25 mouse cellular contexts compared by ENCODE assay signal in genomic region chr17:29510691-29511090, GRCm38 (mm10). TPM values are rescaled to one million over a fixed set of nuclear protein-coding genes. Genes with fewer than 3 reads are reported as not detected.
DNase-seq lines count a peak whose midpoint lies in the region; ATAC-seq lines count a peak whose summit lies in the region.
"Had no signal": no experiment of that assay in that cellular context is flagged by ENCODE, and none has a peak within 500 bp of the region (broad histone marks: within the 10 kb centered on the region; RNA-seq: fewer than 3 reads in every experiment).

No protein-coding gene starts in this region.

- H3K9me3 ChIP-seq in liver, embryonic 15.5 days (replicated peaks): no peaks in the 10 kb centered on the region
- H3K9me3 ChIP-seq in forebrain, embryonic 15.5 days: no peaks in the 10 kb centered on the region
- H3K9me3 ChIP-seq: hindbrain, embryonic 15.5 days; kidney, embryonic 15.5 days; midbrain, embryonic 10.5 days had no signal

- ATAC-seq in liver, embryonic 15.5 days (ENCODE audit: insufficient read depth): no peak
- ATAC-seq in neutrophil, adult 5-6 weeks (ENCODE audit: extremely low read depth, insufficient number of reproducible peaks, low FRiP score, poor library complexity, severe bottlenecking): peak; percentile 84
- no peak for ATAC-seq in forebrain, embryonic 15.5 days (replicated peaks)
- ATAC-seq: forebrain, embryonic 16.5 days; intestine, embryonic 16.5 days had no signal

- H3K4me3 ChIP-seq in liver, embryonic 15.5 days (replicated peaks): no peak overlapping the region
- no peak overlapping the region for H3K4me3 ChIP-seq in forebrain, embryonic 15.5 days
- H3K4me3 ChIP-seq: hindbrain, embryonic 15.5 days; kidney, embryonic 15.5 days; midbrain, embryonic 10.5 days had no signal

- no peak overlapping the region for H3K4me2 ChIP-seq in liver, embryonic 15.5 days
- no peak overlapping the region for H3K4me2 ChIP-seq in forebrain, embryonic 15.5 days (replicated peaks)
- H3K4me2 ChIP-seq: hindbrain, embryonic 15.5 days; kidney, embryonic 15.5 days had no signal

- peaks cover 81% of the 10 kb centered on the region for H3K4me1 ChIP-seq in liver, embryonic 15.5 days (replicated peaks)
- no peaks in the 10 kb centered on the region for H3K4me1 ChIP-seq in forebrain, embryonic 15.5 days
- H3K4me1 ChIP-seq: hindbrain, embryonic 15.5 days had no signal

- no peaks in the 10 kb centered on the region for H3K36me3 ChIP-seq in liver, embryonic 15.5 days (replicated peaks)
- H3K36me3 ChIP-seq in forebrain, embryonic 15.5 days: no peaks in the 10 kb centered on the region
- H3K36me3 ChIP-seq: hindbrain, embryonic 15.5 days; kidney, embryonic 15.5 days; midbrain, embryonic 10.5 days had no signal

- DNase-seq in CD4-positive helper T cell, adult 2 months (ENCODE audit: low read depth, low spot score): peak; percentile 17
- DNase-seq in induced T-regulatory cell, adult 2 months (ENCODE audit: low read depth): peak; percentile 72
- DNase-seq in cerebellum, adult 9-11 months: no peak
- DNase-seq in lung, adult 18-20 months: no peak
- DNase-seq: cerebellum, adult 8-10 months; heart, postnatal 36 days; kidney, postnatal 4 days; lung, postnatal 14 days; thymus, postnatal 36 days had no signal

- WGBS in liver, embryonic 15.5 days (ENCODE audit: insufficient replicate concordance): 43% methylated on average over 8 of the region's 8 CpGs
- whole genome bisulfite sequencing in forebrain, embryonic 15.5 days: 79% methylated on average over 8 of the region's 8 CpGs

- H3K9ac ChIP-seq in liver, embryonic 15.5 days: 0 out of 2 replicates have a peak overlapping the region, but pooled peaks have one; percentile 31
- no peak overlapping the region for H3K9ac ChIP-seq in forebrain, embryonic 15.5 days (replicated peaks)
- H3K9ac ChIP-seq: hindbrain, embryonic 15.5 days; kidney, embryonic 15.5 days had no signal

- H3K27me3 ChIP-seq in liver, embryonic 15.5 days: no peaks in the 10 kb centered on the region
- no peaks in the 10 kb centered on the region for H3K27me3 ChIP-seq in forebrain, embryonic 15.5 days
- H3K27me3 ChIP-seq: hindbrain, embryonic 15.5 days; kidney, embryonic 15.5 days had no signal

- H3K27ac ChIP-seq in liver, embryonic 15.5 days (replicated peaks): peak overlapping the region; percentile 84
- no peak overlapping the region for H3K27ac ChIP-seq in forebrain, embryonic 15.5 days (replicated peaks)
- H3K27ac ChIP-seq: hindbrain, embryonic 15.5 days; kidney, embryonic 15.5 days; midbrain, embryonic 10.5 days had no signal

RNA-seq across cellular contexts. Expression of gene Pim1, which starts 20.1 kb away (rescaled TPM):
- 93.3 and 93.5 TPM in 2 replicates for polyA plus RNA-seq in liver, embryonic 15.5 days (2015; fragmentation: Nextera tagmentation; extraction: Ambion mirVana)
- total RNA-seq in neutrophil, adult 5-6 weeks (2017): 632 and 640 TPM in 2 replicates
- polyA plus RNA-seq in forebrain, embryonic 15.5 days (2015; fragmentation: Nextera tagmentation; extraction: Ambion mirVana): 15.6 and 17.7 TPM in 2 replicates

RNA-seq across cellular contexts. Expression of gene Gm17657, which starts 38.7 kb away (rescaled TPM):
- not detected in 2 replicates for polyA plus RNA-seq in liver, embryonic 15.5 days (2015; fragmentation: Nextera tagmentation; extraction: Ambion mirVana)
- not detected in 2 replicates for total RNA-seq in neutrophil, adult 5-6 weeks (2017)
- not detected in 2 replicates for polyA plus RNA-seq in forebrain, embryonic 15.5 days (2015; fragmentation: Nextera tagmentation; extraction: Ambion mirVana)
- total RNA-seq: adrenal gland, adult 18-20 months; common myeloid progenitor, adult 5-6 weeks; gastrocnemius, postnatal 4 days; heart, postnatal 36 days; layer of hippocampus, postnatal 10 days; midbrain, postnatal 0 days had no signal
- polyA plus RNA-seq: embryonic facial prominence, embryonic 11.5 days; forebrain, embryonic 16.5 days; heart, embryonic 14.5 days; hindbrain, embryonic 15.5 days; intestine, embryonic 16.5 days; kidney, embryonic 15.5 days; midbrain, embryonic 10.5 days; midbrain, postnatal 0 days; neural tube, embryonic 11.5 days had no signal

RNA-seq across cellular contexts. Expression of gene Tbc1d22b, which starts 38.9 kb away (rescaled TPM):
- 2.9 and 3.3 TPM in 2 replicates for polyA plus RNA-seq in liver, embryonic 15.5 days (2015; fragmentation: Nextera tagmentation; extraction: Ambion mirVana)
- 9.8 and 9.9 TPM in 2 replicates for total RNA-seq in neutrophil, adult 5-6 weeks (2017)
- polyA plus RNA-seq in forebrain, embryonic 15.5 days (2015; fragmentation: Nextera tagmentation; extraction: Ambion mirVana): 22.3 and 22.9 TPM in 2 replicates

RNA-seq across cellular contexts. Expression of gene Tmem217, which starts 41.5 kb away (rescaled TPM):
- 0.10 and 0.23 TPM in 2 replicates for polyA plus RNA-seq in liver, embryonic 15.5 days (2015; fragmentation: Nextera tagmentation; extraction: Ambion mirVana)
- not detected in 2 replicates for total RNA-seq in neutrophil, adult 5-6 weeks (2017)
- 1.3 and 1.6 TPM in 2 replicates for polyA plus RNA-seq in forebrain, embryonic 15.5 days (2015; fragmentation: Nextera tagmentation; extraction: Ambion mirVana)
- total RNA-seq: adrenal gland, adult 18-20 months; gastrocnemius, postnatal 4 days; heart, postnatal 36 days; layer of hippocampus, postnatal 10 days; midbrain, postnatal 0 days had no signal

Comparison
In these comparisons a context has a peak if more than half of its experiments do, and no peak if none do; other contexts are left out.
1. DNase-seq: peak in CD4-positive helper T cell, adult 2 months (single experiment) and induced T-regulatory cell, adult 2 months (single experiment); none in cerebellum, adult 9-11 months (single experiment) and lung, adult 18-20 months (0 of 2).